Mouse (Mus musculus) MEL (cell line): ENCODE data around the gene Rem1.
"Not testable (repeated sequence)": the region's sequence is repeated elsewhere in the genome, so short reads cannot be mapped to it uniquely, and the experiment has no call there.

ENCODE experiments used
- CTCF ChIP-seq, 3 experiments: IDR thresholded peaks in 2 of 3; conservative IDR thresholded peaks in 1 of 3; 2 replicates each; pipeline ENCODE4 v1.5.1; 2011 to 2012; ENCODE audit warnings: low read length in 3 of 3, low read depth in 2 of 3, mild to moderate bottlenecking in 2 of 3, improper control_type of control experiment in 1 of 3, inconsistent platforms in 1 of 3, mixed read lengths in 1 of 3, moderate library complexity in 1 of 3; ENCODE audit not compliant: control insufficient read depth in 1 of 3, insufficient read depth in 1 of 3, poor library complexity in 1 of 3, severe bottlenecking in 1 of 3
- MAFK ChIP-seq: IDR thresholded peaks from 2 replicates; pipeline ENCODE4 v1.6.1; 2011; ENCODE audit warnings: low read depth, mild to moderate bottlenecking, low read length, improper control_type of control experiment, borderline replicate concordance

- not testable (repeated sequence) for TF ChIP-seq CTCF (IDR thresholded peaks at IDR 0.05 in 2 of 3, conservative IDR thresholded peaks at IDR 0.05 in 1 of 3; ENCODE audit: control insufficient read depth in 1 of 3, insufficient read depth in 1 of 3, low read depth in 2 of 3, low read length in 3 of 3, poor library complexity in 1 of 3, severe bottlenecking in 1 of 3); MAFK
Measured at GRCm38 (mm10) chr2:152666191-152666590, 39.4 kb downstream of the Rem1 start.
